Mouse (Mus musculus) heart, postnatal 4 days (tissue): ENCODE results near the gene Mtmr11. TPM values are rescaled to one million over a fixed set of nuclear protein-coding genes. Genes with fewer than 3 reads are reported as not detected.
A peak's percentile ranks its signal among the peaks of the same experiment; 100 is the strongest.

Source experiments
- DNase-seq: peaks from one replicate; pipeline ENCODE4 v3.0.0; 2021
- total RNA-seq, 2 experiments: library from RNA; stranded (reverse); gene quantifications; 2 replicates each; pipeline ENCODE4 v1.2.3; 2021

Mtmr11 gene
- 1 to 10 TPM; 4.2 to 4.6 TPM for total RNA-seq

DNA sequence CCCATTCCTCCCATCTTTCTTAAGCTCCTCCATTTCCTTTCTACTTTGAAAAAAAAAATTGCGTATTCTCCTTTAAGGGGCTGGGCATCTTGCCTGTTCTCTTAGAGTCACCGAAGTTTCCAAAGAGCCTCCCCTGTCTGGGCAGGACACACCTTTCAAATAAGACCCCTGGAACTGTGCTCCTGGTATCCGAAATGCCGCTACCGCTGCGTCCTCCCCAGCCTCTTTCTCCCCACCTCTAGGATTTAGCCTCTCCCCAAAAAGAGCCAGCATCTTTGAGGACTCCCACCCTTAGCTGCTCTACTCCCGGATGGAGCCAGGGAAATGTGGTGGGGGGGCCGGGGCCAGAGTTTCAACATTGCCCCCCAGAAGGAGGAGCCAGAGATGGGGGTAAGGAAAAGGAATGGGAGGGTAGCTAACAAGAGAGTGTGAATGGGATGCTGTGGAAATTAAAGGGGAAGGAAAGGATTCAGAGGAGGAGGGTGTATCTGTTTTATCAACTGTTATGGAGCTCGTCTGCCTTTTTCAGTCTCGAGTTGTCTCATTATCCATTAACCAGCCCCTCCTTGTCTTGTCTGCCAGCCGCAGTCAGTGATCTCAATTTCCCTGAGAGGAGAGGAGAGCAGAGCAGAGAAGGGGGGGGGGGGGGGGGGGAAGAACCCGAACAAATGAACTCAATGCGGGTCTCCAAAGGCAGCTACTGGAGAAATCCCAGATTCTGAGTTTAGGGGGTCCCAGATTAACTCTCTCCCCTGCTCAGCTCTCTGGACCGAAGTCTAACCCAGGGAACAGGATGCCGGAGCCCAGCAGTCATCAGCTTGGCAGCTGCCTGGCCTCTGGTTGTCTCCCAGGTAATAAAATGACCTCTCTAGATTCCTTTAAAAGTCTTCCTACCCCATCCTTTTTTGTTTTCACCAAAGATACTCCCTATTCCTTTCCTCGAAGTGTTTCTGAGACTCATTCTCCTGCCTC lies at the start of gene Mtmr11:
Gene Mtmr11 (plus strand): TSS at position 136 of the 972 bp plus-strand sequence.
- peak; percentile 32 for DNase-seq

DNA sequence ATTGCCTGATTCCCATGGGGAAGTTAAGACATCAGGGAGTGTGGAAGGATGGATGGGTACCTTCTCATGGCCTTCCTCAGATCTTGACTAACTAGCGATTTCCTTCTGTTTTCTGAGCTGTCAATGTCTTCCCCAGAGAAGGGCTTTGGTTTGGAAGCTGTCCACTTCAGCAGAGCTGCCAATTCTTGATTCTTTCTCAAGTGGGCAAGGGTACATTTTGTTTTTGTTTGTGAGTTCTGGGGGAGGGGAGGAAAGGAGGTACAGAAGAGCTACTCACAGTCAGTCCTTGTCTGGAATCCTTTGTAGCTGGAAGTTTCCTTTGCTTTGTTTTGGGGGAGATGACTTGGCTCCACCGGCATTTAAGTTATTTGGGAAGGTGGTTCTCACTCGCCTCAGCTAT lies 48.6 kb upstream of the Mtmr11 start:
- DNase-seq, result no peak

DNA sequence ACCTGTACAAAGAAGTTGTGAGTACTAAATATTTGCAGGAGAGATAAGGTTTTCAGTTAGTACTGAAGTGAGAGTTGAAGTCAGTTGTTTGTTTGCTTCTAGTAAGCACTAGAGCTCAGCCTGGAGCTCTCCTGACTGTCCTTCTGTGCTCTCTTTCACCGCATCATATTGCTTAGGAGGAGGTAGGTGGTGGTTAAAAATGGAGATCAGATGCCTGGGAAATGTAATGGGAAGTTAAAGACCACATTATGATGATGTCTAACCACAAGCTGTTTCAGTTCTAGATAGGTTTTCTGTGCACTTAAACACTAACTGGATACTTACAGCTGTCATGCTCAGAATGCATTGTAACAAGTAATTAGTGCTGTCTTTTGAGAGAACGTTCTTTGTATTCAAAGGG lies 43.7 kb upstream of the Mtmr11 start:
- no peak for DNase-seq

DNA sequence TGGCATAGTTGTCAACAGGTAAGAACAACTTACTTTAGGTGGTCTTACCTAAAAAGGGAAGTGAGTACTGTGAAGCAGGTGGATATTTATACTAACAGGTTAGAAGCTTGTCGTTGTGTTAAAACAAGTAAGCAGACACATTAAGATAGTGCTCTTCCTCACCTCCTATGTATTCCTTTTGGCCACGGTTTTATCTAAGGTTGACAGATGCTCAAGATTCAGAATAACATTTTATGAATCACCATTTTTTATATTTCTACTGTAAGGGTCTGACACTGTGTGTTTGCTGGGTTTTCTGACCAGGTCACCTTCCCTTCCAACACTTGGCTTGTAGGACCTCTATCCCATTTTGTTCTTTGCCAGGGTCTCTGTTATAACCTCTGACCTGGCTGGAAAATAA lies 43.1 kb upstream of the Mtmr11 start:
- DNase-seq, result no peak

DNA sequence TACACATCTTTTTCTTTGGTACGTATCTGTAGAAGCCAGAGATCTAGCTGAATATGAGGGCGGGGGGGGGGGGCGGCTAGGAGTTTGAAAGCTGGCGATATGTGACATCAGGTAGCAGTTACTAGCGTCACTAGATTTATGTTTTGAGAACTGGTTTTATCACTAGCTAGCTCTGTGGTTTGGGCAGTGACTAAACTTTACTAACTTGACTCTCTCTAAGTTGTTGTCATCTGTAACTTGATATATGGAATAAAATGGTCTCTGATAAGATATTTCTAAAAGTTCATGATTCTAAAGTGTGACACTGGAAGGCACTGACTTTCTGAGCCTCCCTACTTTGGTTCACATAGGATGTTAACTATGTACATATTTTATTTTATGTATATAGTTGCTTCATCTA lies 37.6 kb upstream of the Mtmr11 start:
- DNase-seq, result no peak

DNA sequence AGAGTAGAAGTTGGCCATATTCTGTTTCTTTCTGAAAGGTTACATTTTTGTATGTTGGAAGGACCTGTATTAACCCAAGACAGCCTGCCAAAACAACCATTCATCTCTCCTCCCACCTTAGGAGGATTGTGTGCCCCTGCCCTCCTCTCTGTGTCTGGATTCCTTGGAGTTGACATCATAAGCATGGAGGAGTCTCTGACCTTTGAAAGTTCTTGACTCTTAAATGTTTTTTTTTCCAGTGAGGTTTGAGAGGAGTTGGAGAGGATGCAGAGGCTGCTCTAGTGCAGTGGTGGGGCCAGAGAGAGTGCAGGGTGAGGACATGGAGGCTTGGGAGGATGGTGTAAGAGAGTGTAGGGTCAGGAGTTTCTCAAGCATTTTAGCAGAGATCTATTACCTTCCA lies 33.7 kb upstream of the Mtmr11 start:
- no peak for DNase-seq

DNA sequence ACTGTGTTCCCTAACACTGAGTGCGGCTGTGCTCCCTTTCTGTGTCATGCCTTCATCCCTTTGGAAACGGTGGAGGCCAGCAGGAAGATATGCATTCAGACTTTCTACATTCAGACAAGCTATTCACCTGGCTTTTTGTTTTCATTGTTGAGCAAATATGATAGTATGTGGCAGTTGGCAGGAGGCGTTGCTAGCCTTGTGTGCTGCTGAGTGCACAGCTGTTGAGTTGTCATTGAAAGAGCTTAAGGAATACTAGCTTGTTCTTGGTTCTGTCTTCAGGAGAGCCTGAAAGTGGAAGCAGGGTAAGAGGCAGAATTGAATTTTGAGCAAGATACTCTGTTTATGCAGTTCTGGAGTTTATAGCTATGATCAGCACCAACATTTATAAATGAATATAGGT lies 29.3 kb upstream of the Mtmr11 start:
- DNase-seq, result no peak

DNA sequence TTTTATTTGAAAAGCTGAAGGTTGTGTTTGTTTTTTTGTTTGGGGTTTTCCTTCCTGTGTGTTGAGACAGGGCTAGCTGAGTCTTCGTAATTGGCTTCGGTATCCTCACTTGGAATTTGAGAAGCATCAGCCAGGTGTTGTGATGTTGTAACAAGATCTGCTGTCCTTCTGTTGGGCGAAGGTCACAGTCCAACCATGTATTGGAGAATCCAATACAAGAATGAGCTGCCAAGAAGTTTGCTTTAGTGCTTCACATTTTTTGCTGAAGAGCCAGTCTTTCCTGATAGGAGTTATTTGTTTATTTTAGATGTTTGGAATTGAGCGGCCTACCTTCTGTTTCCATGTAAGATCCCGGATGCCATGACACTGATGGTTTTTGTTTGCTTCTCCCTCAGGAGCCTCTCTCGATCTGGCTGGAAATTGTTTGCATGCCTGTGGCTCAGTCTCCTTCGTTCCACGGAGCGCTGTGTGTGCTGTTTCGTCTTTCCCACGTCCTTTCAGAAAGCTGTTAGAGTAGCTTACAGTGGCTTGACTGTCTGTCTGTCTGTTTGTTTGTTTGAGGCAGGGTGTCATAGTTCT lies 28.4 kb upstream of the Mtmr11 start:
- no peak for DNase-seq

DNA sequence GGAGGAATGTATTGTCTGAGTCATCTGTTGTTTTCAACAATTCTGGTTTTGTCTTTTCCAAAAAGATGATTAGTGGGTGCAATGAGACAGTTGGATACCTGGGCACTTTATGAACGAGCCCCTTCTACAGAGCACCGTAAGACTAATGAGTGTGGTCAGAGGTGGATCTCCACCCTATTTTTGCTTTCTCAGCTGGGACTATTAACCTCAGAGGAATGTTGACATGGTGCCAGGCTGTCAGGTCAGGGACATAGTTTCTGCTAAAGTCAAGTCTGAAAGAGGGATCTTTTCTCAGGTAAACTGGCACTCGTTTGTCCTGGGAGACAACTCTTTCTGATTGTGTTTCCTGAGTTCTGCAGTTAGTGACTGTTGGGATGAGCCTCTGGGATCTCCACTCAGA lies 26.8 kb upstream of the Mtmr11 start:
- peak; percentile 31 for DNase-seq

DNA sequence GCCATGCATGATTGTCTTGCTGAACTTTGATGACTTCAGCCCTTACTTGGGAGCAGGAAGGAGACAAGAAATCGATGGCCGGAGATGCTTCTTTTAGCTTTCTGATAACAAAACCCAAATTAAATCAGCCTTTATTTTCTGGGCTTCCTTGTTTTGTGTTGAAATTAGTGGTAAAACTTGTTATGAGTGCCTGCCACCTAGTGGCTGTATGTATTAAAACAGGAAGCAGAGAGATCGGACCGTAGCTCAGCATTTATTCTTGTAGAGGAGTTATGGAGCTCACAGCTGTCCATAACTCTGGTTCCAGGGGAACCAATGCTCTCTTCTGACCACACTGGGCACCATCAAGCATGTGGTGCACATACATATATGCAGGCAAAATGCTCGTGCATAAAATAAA lies 13.9 kb upstream of the Mtmr11 start:
- DNase-seq, result peak; percentile 61

DNA sequence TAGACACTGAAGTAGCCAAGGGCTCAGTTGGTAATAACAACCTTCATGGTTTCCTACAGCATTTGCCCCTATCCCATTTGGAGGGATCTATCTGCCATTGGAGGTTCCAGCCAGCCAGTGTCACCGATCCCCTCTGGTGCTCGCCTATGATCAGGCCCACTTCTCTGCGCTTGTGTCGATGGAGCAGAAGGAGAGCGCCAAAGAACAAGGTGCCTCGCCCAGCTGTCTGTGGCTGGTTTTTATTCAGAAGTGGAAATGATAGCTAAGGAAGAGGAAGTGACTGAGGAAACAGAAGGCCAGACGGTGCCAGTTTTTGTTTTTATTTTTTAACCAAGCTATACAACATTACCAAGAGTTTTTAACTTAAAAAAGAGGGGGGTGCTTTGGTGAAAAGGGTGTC lies 10.0 kb upstream of the Mtmr11 start:
- DNase-seq, result no peak

DNA sequence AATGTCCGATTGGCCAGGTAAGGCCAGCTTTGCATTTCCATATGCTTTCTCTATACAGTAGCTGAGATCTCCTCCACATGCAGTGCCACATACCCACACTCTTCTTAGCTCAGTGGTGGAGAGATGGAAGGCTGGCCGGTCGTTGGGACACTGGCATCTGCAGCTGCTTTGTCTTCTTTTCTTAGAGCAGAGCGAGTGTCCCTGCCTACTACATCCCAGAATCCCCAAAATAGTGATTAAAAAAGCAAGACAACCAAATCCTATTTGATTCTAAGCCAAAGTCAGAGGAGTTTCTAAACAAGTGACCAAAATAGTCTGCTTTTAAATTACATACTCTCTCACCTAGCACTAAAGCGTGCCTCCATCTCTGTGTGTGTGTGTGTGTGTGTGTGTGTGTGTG lies 9.2 kb upstream of the Mtmr11 start:
- no peak for DNase-seq

DNA sequence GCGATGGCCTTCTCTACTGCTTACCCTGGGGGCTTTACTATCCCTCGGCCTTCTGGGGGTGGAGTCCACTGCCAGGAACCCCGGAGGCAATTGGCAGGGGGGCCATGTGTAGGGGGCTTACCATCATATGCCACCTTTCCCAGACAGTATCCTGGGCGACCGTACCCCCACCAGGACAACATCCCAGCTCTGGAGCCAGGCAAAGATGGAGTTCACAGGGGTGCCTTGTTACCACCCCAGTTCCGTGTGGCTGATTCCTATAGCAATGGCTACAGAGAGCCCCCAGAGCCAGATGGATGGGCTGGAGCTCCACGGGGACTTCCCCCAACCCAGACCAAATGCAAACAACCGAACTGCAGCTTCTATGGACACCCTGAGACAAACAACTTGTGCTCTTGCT lies 6.3 kb upstream of the Mtmr11 start:
- no peak for DNase-seq

DNA sequence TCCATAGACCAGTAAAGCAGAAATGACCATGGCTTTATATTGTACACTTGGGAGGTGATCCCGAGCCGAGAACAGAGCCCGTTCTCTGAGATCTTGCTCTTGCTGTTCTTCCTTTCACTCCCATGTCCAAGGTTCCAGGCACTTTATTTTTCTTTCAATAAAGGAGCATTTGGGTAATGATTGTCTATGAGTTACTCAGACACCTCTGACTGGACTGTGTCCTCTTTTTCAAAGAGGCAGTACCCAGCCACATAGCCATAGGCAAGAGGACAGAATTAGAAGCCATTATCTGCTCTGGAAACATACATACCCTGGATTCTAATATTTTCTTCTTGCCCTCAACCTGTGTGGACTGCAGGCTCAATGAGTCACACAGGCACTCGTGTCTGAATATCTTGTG lies 2.0 kb upstream of the Mtmr11 start:
- DNase-seq, result no peak

DNA sequence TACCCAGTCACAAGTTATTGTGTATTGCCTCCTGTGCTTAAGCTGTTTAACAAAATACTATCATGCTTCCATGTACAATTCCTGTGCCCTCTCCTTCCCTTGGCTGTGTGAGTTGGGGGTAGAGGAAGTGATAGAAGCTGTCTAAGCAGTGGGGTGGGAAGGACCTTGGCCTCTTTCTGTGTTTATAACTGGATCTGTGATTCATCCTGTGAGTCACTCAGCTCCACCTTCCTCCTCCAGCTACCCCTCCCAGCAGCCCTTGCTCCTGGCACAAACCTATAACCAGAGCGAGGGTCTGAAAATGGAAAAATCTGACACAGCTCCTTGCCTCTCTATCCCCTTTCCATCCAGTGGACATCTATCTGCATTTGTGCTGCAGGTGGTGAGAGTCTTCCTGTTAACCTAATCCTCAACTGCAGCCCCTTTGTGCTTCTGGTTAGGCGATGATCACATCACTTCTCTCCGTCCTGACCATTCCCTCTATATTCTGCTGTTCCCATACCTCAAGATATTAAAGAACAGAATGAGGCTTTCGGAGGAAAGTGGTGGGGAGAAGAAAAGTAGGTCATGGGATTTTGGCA lies 1.5 kb upstream of the Mtmr11 start:
- peak; percentile 65 for DNase-seq

DNA sequence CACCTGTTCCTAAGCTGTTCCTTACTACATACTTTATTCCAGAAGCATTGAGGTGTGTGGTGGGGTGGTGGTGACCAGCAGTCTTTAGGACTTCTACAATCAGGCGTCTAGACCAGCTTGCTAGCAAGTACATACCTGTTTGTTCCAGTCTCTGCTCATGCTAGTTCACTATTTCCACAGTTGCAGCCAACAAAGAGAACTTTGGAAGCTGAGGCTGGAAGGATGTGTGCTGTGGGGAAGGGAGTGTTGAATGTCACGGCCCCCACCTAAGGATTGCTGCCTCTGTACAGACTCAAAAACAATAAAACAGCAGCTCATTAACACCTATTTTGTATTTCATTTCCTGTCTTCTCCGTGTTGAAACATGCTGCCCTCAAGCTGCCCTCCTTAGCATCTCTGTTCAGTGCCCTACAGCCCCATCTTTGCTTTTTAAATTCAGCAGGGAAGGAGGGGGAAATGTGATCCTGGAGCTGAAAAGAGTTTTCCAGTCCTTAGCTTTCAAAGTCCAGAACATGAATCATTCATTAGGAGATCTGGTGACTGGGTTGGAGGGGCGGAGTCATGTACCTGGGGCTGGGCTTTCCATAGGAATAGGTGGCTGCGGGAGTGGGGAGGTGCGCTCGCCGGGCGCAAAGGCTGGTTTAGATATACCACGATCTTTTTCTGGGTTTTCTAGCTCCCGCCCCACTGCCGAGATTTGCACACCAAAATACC lies 844 bp upstream of the Mtmr11 start:
- peak; percentile 52 for DNase-seq

DNA sequence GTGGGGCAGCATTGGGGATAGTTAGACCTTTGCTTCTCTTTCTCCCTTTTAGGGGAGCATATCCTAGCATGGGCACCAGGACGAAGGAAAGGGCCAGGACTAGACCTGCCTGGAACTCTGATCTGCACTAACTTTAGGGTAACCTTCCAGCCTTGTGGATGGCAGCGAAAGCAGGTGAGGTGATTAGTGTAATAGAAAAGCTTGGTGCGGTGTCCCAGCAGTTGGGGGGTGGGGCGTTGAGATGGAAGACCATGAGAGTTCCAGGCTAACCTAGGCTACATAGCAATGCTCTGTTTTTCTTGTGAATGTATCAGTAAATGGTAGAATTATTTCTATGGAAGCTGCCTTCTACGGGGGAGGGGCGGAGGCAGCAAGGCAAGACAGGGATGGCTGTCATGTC lies 1.2 kb downstream of the Mtmr11 start:
- DNase-seq, result no peak

DNA sequence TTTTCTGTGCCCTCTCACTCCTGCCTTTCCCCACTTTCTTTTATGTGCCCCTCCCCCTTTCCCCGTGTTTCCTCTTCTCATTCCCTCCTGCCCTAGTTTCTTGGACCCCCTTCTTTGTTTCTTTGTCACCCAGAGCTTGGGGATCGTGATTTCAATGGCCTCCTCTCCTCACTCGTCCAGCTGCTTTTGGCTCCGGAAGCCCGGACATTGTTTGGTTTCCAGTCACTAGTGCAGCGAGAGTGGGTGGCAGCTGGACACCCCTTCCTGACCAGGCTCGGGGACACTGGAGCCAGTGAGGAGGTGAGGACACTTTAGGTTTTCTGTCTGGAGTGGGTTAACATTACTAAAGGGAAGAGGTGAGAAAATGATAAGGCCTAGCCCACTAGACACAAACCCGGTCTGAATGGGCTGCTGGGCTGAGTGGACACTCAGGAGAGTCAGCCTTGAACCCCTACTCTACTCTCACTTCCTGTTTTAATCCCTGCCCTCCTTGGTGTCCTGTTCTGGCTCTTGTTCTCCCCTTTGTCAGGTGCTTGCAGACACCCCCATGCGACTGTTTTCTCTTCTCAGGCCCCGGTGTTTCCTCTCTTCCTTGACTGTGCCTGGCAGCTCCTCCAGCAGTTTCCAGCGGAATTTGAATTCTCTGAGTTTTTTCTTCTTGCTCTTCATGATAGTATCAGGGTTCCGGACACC lies 6.8 kb downstream of the Mtmr11 start:
- peak; percentile 39 for DNase-seq

DNA sequence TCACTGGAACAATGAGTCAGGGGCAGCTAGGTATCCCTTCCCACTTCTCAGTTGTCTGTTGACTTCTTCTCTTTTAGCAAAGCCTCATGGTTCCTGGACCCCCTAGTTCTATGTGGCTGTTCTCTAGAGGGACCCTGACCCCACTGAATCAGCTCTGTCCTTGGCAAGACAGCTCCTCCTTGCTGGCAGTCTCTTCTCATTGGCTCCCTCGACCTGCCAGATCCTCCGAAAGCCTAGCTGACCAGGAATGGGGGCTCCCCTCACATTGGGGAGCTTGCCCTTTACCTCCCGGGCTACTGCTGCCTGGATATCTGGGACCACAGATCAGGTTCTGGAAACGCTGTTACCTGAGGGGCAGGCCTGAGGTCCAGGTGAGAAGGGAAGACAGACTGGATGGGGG lies 8.5 kb downstream of the Mtmr11 start:
- DNase-seq, result no peak

DNA sequence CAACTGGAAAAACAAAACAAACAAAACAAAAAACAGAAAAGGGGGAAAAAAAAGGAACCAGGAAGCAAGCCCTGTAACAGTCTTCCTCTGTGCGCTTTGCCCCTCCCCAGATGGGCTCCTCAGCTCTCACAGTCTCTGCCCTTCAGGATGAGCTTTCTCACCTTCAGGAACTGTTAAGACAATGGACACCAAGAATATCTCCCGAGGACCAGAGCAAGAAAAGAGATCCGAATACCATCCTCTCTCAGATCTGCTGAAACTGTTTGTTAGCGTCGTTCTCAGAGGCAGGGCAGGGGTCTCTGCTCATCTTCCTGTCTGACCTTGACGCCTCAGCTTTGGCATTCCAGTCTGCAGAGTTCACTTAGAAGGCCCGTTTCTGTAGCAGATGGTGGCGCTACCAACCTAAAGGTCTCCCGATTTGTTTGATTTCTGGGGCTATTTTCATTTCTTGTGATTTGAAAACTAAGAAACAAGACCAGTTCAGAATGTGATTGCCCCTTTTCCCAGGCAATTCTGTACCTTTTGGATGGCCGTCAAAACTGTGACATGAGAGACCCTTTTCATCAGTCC lies 9.3 kb downstream of the Mtmr11 start:
- no peak for DNase-seq

DNA sequence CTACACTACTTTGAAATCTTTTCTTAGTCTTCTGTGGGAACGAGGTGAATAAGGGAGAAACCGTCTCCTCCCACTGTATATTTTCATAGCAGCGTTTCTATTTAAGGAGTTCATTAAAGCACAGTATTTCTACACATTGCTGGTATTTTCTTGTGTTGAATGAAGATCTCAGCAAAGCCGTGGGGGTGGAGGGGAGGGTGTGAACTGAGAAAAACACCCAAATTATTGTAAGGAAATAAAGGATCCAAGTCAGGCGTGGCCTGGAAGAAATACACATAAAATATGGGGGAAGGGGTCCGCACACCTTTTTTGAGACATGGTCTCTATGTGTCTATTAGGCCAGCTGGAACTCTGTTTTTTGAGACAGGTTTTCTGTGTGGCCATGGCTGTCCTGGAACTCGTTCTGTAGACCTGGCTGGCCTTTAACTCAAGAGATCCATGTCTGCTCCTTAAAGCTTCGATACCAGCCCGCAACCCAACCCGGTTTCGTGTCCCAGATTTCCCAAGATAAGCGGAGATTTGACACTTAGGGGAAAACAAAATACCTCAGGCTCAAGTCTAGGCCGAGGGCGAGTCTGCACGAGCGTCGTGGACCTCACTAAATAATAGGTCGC lies 9.9 kb downstream of the Mtmr11 start:
- DNase-seq, result no peak
